Mouse (Mus musculus): ENCODE measurements around the gene Trip6. TPM values are rescaled to one million over a fixed set of nuclear protein-coding genes. Genes with fewer than 3 reads are reported as not detected.

Trip6 gene
- polyA plus RNA-seq, 1 experiment from 2014 or later, result 43.1 TPM

GRCm38 (mm10) chr5:137297126-137297525, 17.1 kb downstream of the Trip6 start:
- H3K27ac ChIP-seq (ENCODE audit: low read length), result no peak overlapping the region
- WGBS, result 87% methylated on average over 14 of the region's 14 CpGs
- no peak for ATAC-seq (replicated peaks; ENCODE audit: extremely low read depth, insufficient read depth, low FRiP score)
- H3K9ac ChIP-seq (ENCODE audit: low read length), result no peak overlapping the region
- peaks cover 6% of the 10 kb centered on the region for H3K4me1 ChIP-seq (ENCODE audit: control insufficient read depth, insufficient read depth, low read length)
- no peak overlapping the region for H3K4me3 ChIP-seq (ENCODE audit: low read length)
- peaks cover 70% of the 10 kb centered on the region for H3K36me3 ChIP-seq (ENCODE audit: control insufficient read depth, insufficient read depth)
- H3K27me3 ChIP-seq (ENCODE audit: control insufficient read depth, insufficient read depth, low read length), result 0 out of 2 replicates have a peak, but pooled peaks cover 2% of the 10 kb centered on the region
- H3K9me3 ChIP-seq (replicated peaks; ENCODE audit: control insufficient read depth, low read length), result no peaks in the 10 kb centered on the region
- H3K4me2 ChIP-seq (ENCODE audit: low read depth, low read length), result no peak overlapping the region

GRCm38 (mm10) chr5:137295712-137296111, 18.5 kb downstream of the Trip6 start:
- H3K36me3 ChIP-seq (ENCODE audit: control insufficient read depth, insufficient read depth), result peaks cover 57% of the 10 kb centered on the region
- H3K4me1 ChIP-seq (ENCODE audit: control insufficient read depth, insufficient read depth, low read length), result peaks cover 6% of the 10 kb centered on the region
- no peak overlapping the region for H3K27ac ChIP-seq (ENCODE audit: low read length)
- H3K9me3 ChIP-seq (replicated peaks; ENCODE audit: control insufficient read depth, low read length), result no peaks in the 10 kb centered on the region
- ATAC-seq (replicated peaks; ENCODE audit: extremely low read depth, insufficient read depth, low FRiP score), result no peak
- no peak overlapping the region for H3K4me3 ChIP-seq (ENCODE audit: low read length)
- peaks cover 7% of the 10 kb centered on the region for H3K27me3 ChIP-seq (ENCODE audit: control insufficient read depth, insufficient read depth, low read length)
- H3K9ac ChIP-seq (ENCODE audit: low read length), result no peak overlapping the region
- no peak overlapping the region for H3K4me2 ChIP-seq (ENCODE audit: low read depth, low read length)
- WGBS, result 88% methylated on average over 15 of the region's 15 CpGs

DNA sequence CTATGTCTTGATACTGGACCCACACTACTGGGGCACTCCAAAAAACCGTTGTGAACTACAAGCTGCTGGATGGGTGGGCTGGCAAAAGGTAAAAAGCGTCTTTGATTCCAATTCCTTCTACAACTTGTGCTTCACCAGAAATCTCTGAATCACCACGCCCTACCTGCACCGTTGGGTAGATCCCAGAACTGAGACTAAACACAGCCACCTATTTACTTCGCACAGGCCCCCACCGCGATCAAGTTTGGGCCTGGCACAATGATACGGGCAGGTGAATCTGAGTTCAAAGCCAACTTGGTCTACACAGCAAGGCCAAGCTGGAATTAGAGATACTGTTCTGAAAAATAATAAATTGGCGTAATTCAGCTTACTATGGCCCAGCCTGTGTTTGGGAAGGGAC, 18.9 kb downstream of the Trip6 start:
- 78% methylated on average over 9 of the region's 9 CpGs for WGBS
- peaks cover 9% of the 10 kb centered on the region for H3K27me3 ChIP-seq (ENCODE audit: control insufficient read depth, insufficient read depth, low read length)
- ATAC-seq (replicated peaks; ENCODE audit: extremely low read depth, insufficient read depth, low FRiP score), result no peak
- peak overlapping the region; percentile 100 for H3K4me2 ChIP-seq (ENCODE audit: low read depth, low read length)
- H3K27ac ChIP-seq (ENCODE audit: low read length), result peak overlapping the region; percentile 89
- H3K36me3 ChIP-seq (ENCODE audit: control insufficient read depth, insufficient read depth), result peaks cover 53% of the 10 kb centered on the region
- H3K4me1 ChIP-seq (ENCODE audit: control insufficient read depth, insufficient read depth, low read length), result peaks cover 6% of the 10 kb centered on the region
- H3K9me3 ChIP-seq (replicated peaks; ENCODE audit: control insufficient read depth, low read length), result no peaks in the 10 kb centered on the region
- H3K4me3 ChIP-seq (ENCODE audit: low read length), result peak overlapping the region; percentile 74
- H3K9ac ChIP-seq (ENCODE audit: low read length), result peak overlapping the region; percentile 79

GRCm38 (mm10) chr5:137294744-137295093, 19.5 kb downstream of the Trip6 start:
- ATAC-seq (replicated peaks; ENCODE audit: extremely low read depth, insufficient read depth, low FRiP score), result peak; percentile 28
- Histone ChIP-seq H3K36me3 (ENCODE audit: control insufficient read depth, insufficient read depth) (peaks cover 47% of the 10 kb centered on the region), H3K4me3 (ENCODE audit: low read length) (peak overlapping the region; percentile 74), H3K4me1 (ENCODE audit: control insufficient read depth, insufficient read depth, low read length) (peaks cover 6% of the 10 kb centered on the region), H3K27ac (ENCODE audit: low read length) (peak overlapping the region; percentile 89), H3K9ac (ENCODE audit: low read length) (peak overlapping the region; percentile 79), H3K9me3 (replicated peaks; ENCODE audit: control insufficient read depth, low read length) (no peaks in the 10 kb centered on the region), H3K4me2 (ENCODE audit: low read depth, low read length) (peak overlapping the region; percentile 100), H3K27me3 (ENCODE audit: control insufficient read depth, insufficient read depth, low read length) (peaks cover 14% of the 10 kb centered on the region)
- WGBS, result 8% methylated on average over 18 of the region's 18 CpGs

DNA sequence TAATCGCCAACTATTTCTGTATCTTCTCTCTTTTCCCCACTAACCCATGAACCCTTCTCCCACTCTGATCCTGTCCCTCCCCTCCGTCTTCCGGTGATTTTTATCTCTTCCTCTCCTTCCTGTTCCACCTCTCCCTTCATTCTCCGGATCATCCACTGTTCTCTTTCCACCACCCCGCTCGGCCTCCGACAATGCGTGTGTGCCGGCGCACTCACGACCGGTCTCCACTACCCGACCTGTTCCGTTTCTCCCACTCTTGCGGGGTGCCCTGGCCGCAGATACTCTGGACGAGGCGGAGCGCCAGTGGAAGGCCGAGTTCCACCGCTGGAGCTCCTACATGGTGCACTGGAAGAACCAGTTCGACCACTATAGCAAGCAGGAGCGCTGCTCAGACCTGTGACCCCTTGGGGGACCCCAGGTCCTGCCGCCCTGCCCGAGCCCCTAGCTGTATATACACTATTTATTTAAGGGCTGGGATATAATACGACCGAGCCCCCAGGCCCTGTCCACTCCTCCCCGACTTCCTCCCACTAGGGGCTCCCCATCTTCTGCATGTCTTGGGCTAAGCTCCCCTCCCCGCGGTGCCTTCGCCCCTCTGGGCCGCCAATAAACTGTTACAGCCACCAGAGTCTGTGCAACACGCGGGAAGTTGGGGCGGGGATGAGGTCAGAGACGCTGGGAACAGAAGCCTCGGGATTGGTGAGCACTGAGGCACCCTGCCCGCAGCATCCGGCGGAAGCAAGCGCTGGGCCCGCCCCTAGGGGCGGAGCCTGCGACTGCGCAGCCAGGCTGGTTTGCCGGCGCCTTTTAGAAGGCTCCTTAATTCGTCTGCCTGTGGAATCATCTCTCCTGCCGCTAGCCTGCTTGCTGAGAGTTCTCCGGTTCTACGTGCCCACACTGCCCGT, 20.1 kb downstream of the Trip6 start, which contains the start of gene Ufsp1:
Gene Ufsp1, plus strand, starts transcription at position 791 of the 905 bp plus-strand sequence.
- H3K27ac ChIP-seq (ENCODE audit: low read length), result peak within 1 kb of the TSS; percentile 89
- H3K9ac ChIP-seq (ENCODE audit: low read length), result peak within 1 kb of the TSS; percentile 79
- ATAC-seq (replicated peaks; ENCODE audit: extremely low read depth, insufficient read depth, low FRiP score), result peak; percentile 94
- peaks cover 20% of the 10 kb centered on the region for H3K27me3 ChIP-seq (ENCODE audit: control insufficient read depth, insufficient read depth, low read length)
- H3K9me3 ChIP-seq (replicated peaks; ENCODE audit: control insufficient read depth, low read length), result no peaks in the 10 kb centered on the region
- peak within 1 kb of the TSS; percentile 74 for H3K4me3 ChIP-seq (ENCODE audit: low read length)
- WGBS, result under 1% methylated on average over 52 of the region's 52 CpGs
- H3K36me3 ChIP-seq (ENCODE audit: control insufficient read depth, insufficient read depth), result peaks cover 41% of the 10 kb centered on the region
- H3K4me1 ChIP-seq (ENCODE audit: control insufficient read depth, insufficient read depth, low read length), result peaks cover 12% of the 10 kb centered on the region
- peak within 1 kb of the TSS; percentile 100 for H3K4me2 ChIP-seq (ENCODE audit: low read depth, low read length)

- Histone ChIP-seq H3K4me3 (ENCODE audit: low read length) (peak overlapping the region; percentile 74), H3K4me1 (ENCODE audit: control insufficient read depth, insufficient read depth, low read length) (peaks cover 18% of the 10 kb centered on the region), H3K27me3 (ENCODE audit: control insufficient read depth, insufficient read depth, low read length) (peaks cover 23% of the 10 kb centered on the region), H3K4me2 (ENCODE audit: low read depth, low read length) (peak overlapping the region; percentile 100), H3K9ac (ENCODE audit: low read length) (peak overlapping the region; percentile 79), H3K36me3 (ENCODE audit: control insufficient read depth, insufficient read depth) (peaks cover 34% of the 10 kb centered on the region), H3K27ac (ENCODE audit: low read length) (peak overlapping the region; percentile 86), H3K9me3 (replicated peaks; ENCODE audit: control insufficient read depth, low read length) (no peaks in the 10 kb centered on the region)
- under 1% methylated on average over 15 of the region's 15 CpGs for WGBS
- 0 out of 2 replicates have a peak, but pooled peaks have one; percentile 11 for ATAC-seq (replicated peaks; ENCODE audit: extremely low read depth, insufficient read depth, low FRiP score)
Measured at GRCm38 (mm10) chr5:137293282-137293681, 20.9 kb downstream of the Trip6 start.

GRCm38 (mm10) chr5:137291381-137291926, 22.8 kb downstream of the Trip6 start:
- H3K36me3 ChIP-seq (ENCODE audit: control insufficient read depth, insufficient read depth), result peaks cover 15% of the 10 kb centered on the region
- 74% methylated on average over 15 of the region's 15 CpGs for WGBS
- peak overlapping the region; percentile 23; the same call in 1 of the 2 replicates for H3K4me2 ChIP-seq (ENCODE audit: low read depth, low read length)
- H3K4me3 ChIP-seq (ENCODE audit: low read length), result no peak overlapping the region
- H3K27ac ChIP-seq (ENCODE audit: low read length), result no peak overlapping the region
- no peaks in the 10 kb centered on the region for H3K9me3 ChIP-seq (replicated peaks; ENCODE audit: control insufficient read depth, low read length)
- peaks cover 31% of the 10 kb centered on the region for H3K4me1 ChIP-seq (ENCODE audit: control insufficient read depth, insufficient read depth, low read length)
- H3K27me3 ChIP-seq (ENCODE audit: control insufficient read depth, insufficient read depth, low read length), result peaks cover 33% of the 10 kb centered on the region
- H3K9ac ChIP-seq (ENCODE audit: low read length), result no peak overlapping the region
- ATAC-seq (replicated peaks; ENCODE audit: extremely low read depth, insufficient read depth, low FRiP score), result no peak

DNA sequence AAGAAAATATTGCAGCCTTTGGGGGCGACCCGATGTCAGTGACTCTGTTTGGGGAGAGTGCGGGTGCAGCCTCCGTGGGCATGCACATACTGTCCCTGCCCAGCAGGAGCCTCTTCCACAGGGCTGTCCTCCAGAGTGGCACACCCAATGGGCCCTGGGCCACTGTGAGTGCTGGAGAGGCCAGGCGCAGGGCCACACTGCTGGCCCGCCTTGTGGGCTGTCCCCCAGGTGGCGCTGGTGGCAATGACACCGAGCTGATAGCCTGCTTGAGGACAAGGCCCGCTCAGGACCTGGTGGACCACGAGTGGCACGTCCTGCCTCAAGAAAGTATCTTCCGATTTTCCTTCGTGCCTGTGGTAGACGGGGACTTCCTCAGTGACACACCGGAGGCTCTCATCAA, 23.5 kb downstream of the Trip6 start:
- Histone ChIP-seq H3K4me1 (ENCODE audit: control insufficient read depth, insufficient read depth, low read length) (peaks cover 31% of the 10 kb centered on the region), H3K9ac (ENCODE audit: low read length) (no peak overlapping the region), H3K4me2 (ENCODE audit: low read depth, low read length) (peak overlapping the region; percentile 23; the same call in 1 of the 2 replicates), H3K27me3 (ENCODE audit: control insufficient read depth, insufficient read depth, low read length) (peaks cover 33% of the 10 kb centered on the region), H3K4me3 (ENCODE audit: low read length) (peak overlapping the region; percentile 2; the same call in 1 of the 2 replicates), H3K27ac (ENCODE audit: low read length) (no peak overlapping the region), H3K36me3 (ENCODE audit: control insufficient read depth, insufficient read depth) (peaks cover 8% of the 10 kb centered on the region), H3K9me3 (replicated peaks; ENCODE audit: control insufficient read depth, low read length) (no peaks in the 10 kb centered on the region)
- ATAC-seq (replicated peaks; ENCODE audit: extremely low read depth, insufficient read depth, low FRiP score), result no peak
- WGBS, result 22% methylated on average over 15 of the region's 15 CpGs
